Mouse (Mus musculus) liver, embryonic 11.5 days (tissue): ENCODE measurements around the gene Wbp2nl. TPM values are rescaled to one million over a fixed set of nuclear protein-coding genes. Genes with fewer than 3 reads are reported as not detected.

Experiments
- ATAC-seq: fragments of 200-750 bp; cut with Nextera tagmentation; replicated peaks from 2 replicates; pipeline ENCODE4 v1.8.0; 2017; ENCODE audit warnings: moderate number of reproducible peaks, mild to moderate bottlenecking, moderate TSS enrichment, moderate library complexity; ENCODE audit not compliant: low FRiP score
- DNase-seq: peaks from one replicate; pipeline ENCODE4 v3.0.0-alpha.2; 2017; ENCODE audit warnings: low spot score
- H3K27ac ChIP-seq: fragments of 300-500 bp; sonication (generic); 2 replicates; pipeline ENCODE4 v1.5.1; 2014; ENCODE audit warnings: mild to moderate bottlenecking, low read depth, low read length, control low read depth
- H3K27me3 ChIP-seq: fragments of 300-500 bp; sonication (generic); replicated peaks from 2 replicates; pipeline ENCODE4 v1.6.1; 2014; ENCODE audit warnings: low read length, mixed read lengths; ENCODE audit not compliant: control insufficient read depth, insufficient read depth
- H3K36me3 ChIP-seq: fragments of 300-500 bp; sonication (generic); 2 replicates; pipeline ENCODE4 v1.6.1; 2014; ENCODE audit warnings: mild to moderate bottlenecking, low read length, moderate library complexity, mixed read lengths; ENCODE audit not compliant: control insufficient read depth, insufficient read depth
- H3K4me1 ChIP-seq: fragments of 300-500 bp; sonication (generic); replicated peaks from 2 replicates; pipeline ENCODE4 v1.6.1; 2014; ENCODE audit warnings: low read length, mixed read lengths; ENCODE audit not compliant: control insufficient read depth, insufficient read depth
- H3K4me2 ChIP-seq: fragments of 300-500 bp; sonication (generic); 2 replicates; pipeline ENCODE4 v1.6.1; 2014; ENCODE audit warnings: mild to moderate bottlenecking, control low read depth, moderate library complexity
- H3K4me3 ChIP-seq: fragments of 300-500 bp; sonication (generic); 2 replicates; pipeline ENCODE4 v1.5.1; 2014; ENCODE audit warnings: low read depth, low read length, control low read depth
- H3K9ac ChIP-seq: fragments of 300-500 bp; sonication (generic); 2 replicates; pipeline ENCODE4 v1.6.1; 2014; ENCODE audit warnings: low read depth, low read length, control low read depth
- H3K9me3 ChIP-seq: fragments of 300-500 bp; sonication (generic); 2 replicates; pipeline ENCODE4 v1.6.1; 2016; ENCODE audit warnings: low read length, inconsistent platforms, mixed read lengths; ENCODE audit not compliant: control insufficient read depth
- WGBS: fragments of 180-500 bp; shearing (Covaris S2); extraction: QIAGEN DNeasy Blood & Tissue Kit; methylation state at CpG from one replicate; pipeline ENCODE4 v1.1.7; 2014; 5-methylcytosine and 5-hydroxymethylcytosine counted together
- polyA plus RNA-seq: library from polyadenylated mRNA; unstranded; fragments of >200 nt; fragmentation: Nextera tagmentation; extraction: Ambion mirVana; gene quantifications from 2 replicates; pipeline ENCODE4 v1.2.1, GENCODE M21; 2014

The Wbp2nl gene
- polyA plus RNA-seq, 1 experiment from 2014 or later, result 0.58 TPM

- peaks cover 12% of the 10 kb centered on the region for H3K36me3 ChIP-seq
- H3K9ac ChIP-seq, result no peak overlapping the region
- no peaks in the 10 kb centered on the region for H3K9me3 ChIP-seq
- H3K4me3 ChIP-seq, result no peak overlapping the region
- no peak overlapping the region for H3K4me2 ChIP-seq
- H3K27me3 ChIP-seq, result no peaks in the 10 kb centered on the region
- peaks cover 33% of the 10 kb centered on the region for H3K4me1 ChIP-seq
- no peak for ATAC-seq
- H3K27ac ChIP-seq, result no peak overlapping the region
- 96% methylated on average over 4 of the region's 4 CpGs for WGBS
- DNase-seq, result no peak
Measured at GRCm38 (mm10) chr15:82335194-82335593, 36.4 kb downstream of the Wbp2nl start.

DNA sequence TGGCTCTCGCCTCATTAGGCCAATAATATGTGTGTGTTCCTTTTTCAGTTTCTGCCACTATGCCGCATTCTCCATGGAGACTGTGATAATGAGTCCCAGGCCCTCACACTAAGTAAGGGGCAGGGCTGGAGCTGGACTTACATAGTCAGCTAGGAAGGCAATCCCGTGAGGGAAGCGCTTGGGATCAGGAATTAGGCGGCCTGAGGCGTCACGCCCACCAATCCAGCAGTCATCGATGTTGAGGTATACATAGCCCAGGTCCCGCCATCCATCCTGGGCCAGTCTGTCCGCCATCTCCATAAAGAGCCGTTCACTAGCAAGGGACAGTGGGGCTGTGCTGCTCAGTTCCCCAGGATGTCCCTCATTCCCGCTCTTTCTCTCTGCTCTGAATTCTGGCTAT is 37.9 kb downstream of the Wbp2nl start:
- no peak for ATAC-seq

GRCm38 (mm10) chr15:82337875-82338274 is 39.1 kb downstream of the Wbp2nl start:
- Histone ChIP-seq H3K4me1 (peaks cover 50% of the 10 kb centered on the region), H3K27me3 (no peaks in the 10 kb centered on the region), H3K4me2 (peak overlapping the region; percentile 97), H3K9ac (peak overlapping the region; percentile 69), H3K4me3 (peak overlapping the region; percentile 63), H3K9me3 (no peaks in the 10 kb centered on the region), H3K27ac (peak overlapping the region; percentile 16; the same call in 1 of the 2 replicates), H3K36me3 (peaks cover 7% of the 10 kb centered on the region; the same call in 1 of the 2 replicates)
- WGBS, result 18% methylated on average over 4 of the region's 4 CpGs
- DNase-seq (no peak), ATAC-seq (no peak)

More for the DNA sequence above, 37.9 kb downstream of the Wbp2nl start:
- peaks cover 40% of the 10 kb centered on the region for H3K4me1 ChIP-seq
- no peak overlapping the region for H3K27ac ChIP-seq
- H3K27me3 ChIP-seq, result no peaks in the 10 kb centered on the region
- H3K9ac ChIP-seq, result no peak overlapping the region
- no peaks in the 10 kb centered on the region for H3K9me3 ChIP-seq
- WGBS, result 89% methylated on average over 12 of the region's 12 CpGs
- no peak overlapping the region for H3K4me2 ChIP-seq
- H3K36me3 ChIP-seq, result peaks cover 8% of the 10 kb centered on the region; the same call in 1 of the 2 replicates
- DNase-seq, result no peak
- no peak overlapping the region for H3K4me3 ChIP-seq

GRCm38 (mm10) chr15:82338593-82339112 is 39.9 kb downstream of the Wbp2nl start, which contains the start of the genes Naga, Pheta2 and Smdt1:
Naga (minus strand) TSS chr15:82338925.
Pheta2 (plus strand) TSS chr15:82338942.
Smdt1 (plus strand) TSS chr15:82338959.
- DNase-seq, result peak; percentile 96
- Histone ChIP-seq H3K4me2 (peak within 1 kb of the TSS; percentile 97), H3K9me3 (no peaks in the 10 kb centered on the region), H3K9ac (peak within 1 kb of the TSS; percentile 96), H3K27ac (peak within 1 kb of the TSS; percentile 99), H3K4me1 (peaks cover 58% of the 10 kb centered on the region), H3K27me3 (no peaks in the 10 kb centered on the region), H3K36me3 (peaks cover 13% of the 10 kb centered on the region; the same call in 1 of the 2 replicates), H3K4me3 (peak within 1 kb of the TSS; percentile 63)
- under 1% methylated on average over 41 of the region's 41 CpGs for WGBS
- ATAC-seq, result peak; percentile 82

DNA sequence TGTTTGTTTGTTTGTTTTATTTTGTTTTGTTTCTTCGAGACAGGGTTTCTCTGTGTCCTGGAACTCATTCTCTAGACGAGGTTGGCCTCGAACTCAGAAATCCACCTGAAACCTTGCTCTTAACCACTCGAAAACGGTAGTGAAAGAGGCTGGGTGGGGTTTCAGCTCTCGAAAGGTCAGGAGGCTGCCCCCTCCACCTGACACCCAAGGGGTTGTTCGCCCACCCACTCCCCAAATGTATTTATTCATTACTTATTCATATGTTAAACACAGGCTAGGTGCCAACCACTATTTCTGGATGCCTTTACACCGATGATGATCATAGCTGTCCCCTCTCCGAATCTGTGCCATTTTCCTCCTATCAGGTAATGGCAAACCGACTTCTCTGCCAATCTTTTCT is 40.4 kb downstream of the Wbp2nl start:
- peak overlapping the region; percentile 97 for H3K4me2 ChIP-seq
- no peaks in the 10 kb centered on the region for H3K9me3 ChIP-seq
- H3K36me3 ChIP-seq, result peaks cover 13% of the 10 kb centered on the region; the same call in 1 of the 2 replicates
- H3K27ac ChIP-seq, result peak overlapping the region; percentile 99
- peak overlapping the region; percentile 96 for H3K9ac ChIP-seq
- ATAC-seq (no peak), DNase-seq (no peak)
- H3K4me1 ChIP-seq, result peaks cover 63% of the 10 kb centered on the region
- H3K27me3 ChIP-seq, result no peaks in the 10 kb centered on the region
- peak overlapping the region; percentile 63 for H3K4me3 ChIP-seq
- WGBS, result 48% methylated on average over 10 of the region's 10 CpGs

- ATAC-seq (no peak), DNase-seq (no peak)
- H3K4me1 ChIP-seq, result peaks cover 68% of the 10 kb centered on the region
- peak overlapping the region; percentile 96 for H3K9ac ChIP-seq
- H3K27me3 ChIP-seq, result no peaks in the 10 kb centered on the region
- no peaks in the 10 kb centered on the region for H3K9me3 ChIP-seq
- H3K4me3 ChIP-seq, result peak overlapping the region; percentile 72; the same call in 1 of the 2 replicates
- peak overlapping the region; percentile 97 for H3K4me2 ChIP-seq
- 46% methylated on average over 8 of the region's 8 CpGs for WGBS
- H3K27ac ChIP-seq, result peak overlapping the region; percentile 99
- peaks cover 12% of the 10 kb centered on the region; the same call in 1 of the 2 replicates for H3K36me3 ChIP-seq
Measured at GRCm38 (mm10) chr15:82339634-82340254, 41.0 kb downstream of the Wbp2nl start.

GRCm38 (mm10) chr15:82340414-82341035 is 41.8 kb downstream of the Wbp2nl start:
- Histone ChIP-seq H3K27me3 (no peaks in the 10 kb centered on the region), H3K4me2 (peak overlapping the region; percentile 97), H3K4me3 (peak overlapping the region; percentile 72), H3K4me1 (peaks cover 76% of the 10 kb centered on the region), H3K36me3 (peaks cover 8% of the 10 kb centered on the region; the same call in 1 of the 2 replicates), H3K27ac (peak overlapping the region; percentile 99), H3K9me3 (no peaks in the 10 kb centered on the region), H3K9ac (peak overlapping the region; percentile 96)
- no peak for DNase-seq
- WGBS, result 20% methylated on average over 21 of the region's 21 CpGs
- no peak for ATAC-seq

DNA sequence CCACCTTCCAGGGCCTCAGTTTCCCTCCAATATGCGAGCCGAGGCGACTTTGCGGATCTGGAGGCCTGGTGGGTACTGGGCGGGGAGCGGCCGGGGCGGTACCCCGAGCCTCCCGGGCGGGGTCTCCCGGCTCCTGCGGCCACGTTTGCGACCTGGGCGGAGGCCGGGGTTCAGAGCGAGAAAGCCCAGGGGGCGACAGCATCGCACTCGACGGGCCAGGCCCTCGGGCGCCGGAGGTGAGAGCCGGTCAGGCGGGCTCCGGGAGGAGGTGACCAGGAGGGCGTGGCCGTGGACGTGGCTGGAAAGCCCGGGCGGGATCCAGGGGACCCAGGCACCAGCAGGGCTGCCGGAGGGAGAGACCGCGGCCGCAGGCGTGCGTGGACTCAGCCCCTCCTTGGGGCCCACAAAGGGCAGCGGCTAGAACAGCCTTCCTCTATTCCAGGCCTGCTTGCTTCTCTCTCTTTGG is 42.3 kb downstream of the Wbp2nl start:
- H3K4me2 ChIP-seq, result peak overlapping the region; percentile 97
- peak overlapping the region; percentile 99 for H3K27ac ChIP-seq
- DNase-seq (peak; percentile 78), ATAC-seq (peak; percentile 35)
- H3K4me3 ChIP-seq, result peak overlapping the region; percentile 72
- peaks cover 76% of the 10 kb centered on the region for H3K4me1 ChIP-seq
- H3K36me3 ChIP-seq, result peaks cover 8% of the 10 kb centered on the region; the same call in 1 of the 2 replicates
- H3K9me3 ChIP-seq, result no peaks in the 10 kb centered on the region
- H3K9ac ChIP-seq, result peak overlapping the region; percentile 96
- no peaks in the 10 kb centered on the region for H3K27me3 ChIP-seq
- 2% methylated on average over 39 of the region's 40 CpGs for whole genome bisulfite sequencing
